Mouse (Mus musculus): ENCODE results near the gene Sema3e.

Sema3e gene

DNA sequence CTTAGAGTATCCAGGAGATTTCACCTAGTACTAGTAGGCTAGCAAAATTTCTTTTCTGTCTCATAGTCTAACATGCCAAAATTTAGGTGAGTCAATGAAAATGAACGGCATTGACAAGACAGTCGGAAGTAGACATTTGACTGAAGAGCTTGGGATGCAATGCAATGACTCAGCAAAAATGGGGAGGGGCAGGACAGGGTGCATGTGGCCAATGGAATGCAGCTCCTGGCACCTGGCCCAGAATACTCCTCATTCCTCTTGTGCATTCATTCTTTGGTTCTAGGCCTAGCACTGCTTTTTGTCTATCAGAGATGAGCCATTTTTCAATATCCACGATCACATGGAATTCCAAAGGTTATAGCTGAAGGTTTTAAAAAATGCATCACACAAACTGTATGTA, 48.1 kb downstream of the Sema3e start:
- no peak for DNase-seq (ENCODE audit: low spot score in 2 of 2)

- peak; percentile 5 to 24 for DNase-seq (ENCODE audit: low spot score in 2 of 2)
Measured at GRCm38 (mm10) chr5:14088100-14088499, 63.0 kb downstream of the Sema3e start.

- no peak for DNase-seq (ENCODE audit: low spot score in 2 of 2)
Measured at GRCm38 (mm10) chr5:14089875-14090608, 65.0 kb downstream of the Sema3e start.

GRCm38 (mm10) chr5:14090609-14090969, 65.5 kb downstream of the Sema3e start:
- DNase-seq (ENCODE audit: low spot score in 2 of 2): no peak

DNA sequence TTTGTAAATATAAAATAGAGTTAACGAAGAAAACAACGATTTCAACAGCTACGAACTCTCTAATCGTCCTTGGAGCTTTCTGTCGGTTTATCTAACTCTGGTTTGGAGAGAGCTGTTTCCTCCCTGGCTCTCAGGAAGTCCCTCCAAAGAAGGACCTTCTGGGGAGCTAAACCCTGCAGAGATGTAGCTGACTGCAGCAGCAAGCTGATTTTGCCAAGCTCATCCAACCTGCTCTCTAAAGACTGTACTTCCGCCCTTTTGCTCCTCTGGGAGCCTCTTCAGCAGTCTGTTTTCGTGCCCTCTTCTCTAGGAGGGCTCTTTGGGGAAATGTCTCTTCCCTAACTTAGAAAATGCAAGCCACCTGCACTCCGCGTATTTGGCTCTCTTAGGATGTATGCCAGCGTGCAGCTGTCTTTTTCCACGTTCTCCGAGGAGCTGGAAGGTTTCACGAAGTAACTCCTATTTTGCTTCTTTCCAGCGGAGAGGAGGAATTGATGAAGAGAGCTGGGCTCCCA, 67.2 kb downstream of the Sema3e start:
- DNase-seq (ENCODE audit: low spot score in 2 of 2): peak in 1 of 2 experiments; percentile 10

DNA sequence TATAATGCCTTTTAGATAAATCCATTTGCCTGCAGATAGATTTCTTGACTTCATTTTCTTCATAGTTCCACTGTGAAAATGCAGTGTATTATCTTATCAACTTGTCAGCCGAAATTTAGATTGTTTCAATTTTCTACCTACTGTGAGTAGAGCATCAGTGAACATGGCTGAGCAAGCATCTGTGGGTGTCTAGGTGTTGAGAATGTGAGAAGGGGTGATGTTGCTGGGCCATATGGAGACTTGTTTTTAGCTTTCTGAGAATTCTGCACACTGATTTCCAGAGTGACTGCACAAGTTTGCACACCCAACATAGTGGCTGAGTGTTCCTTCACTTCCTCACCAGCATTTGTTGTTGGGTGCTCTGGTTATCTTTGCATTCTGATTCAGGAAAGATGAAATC, 71.1 kb downstream of the Sema3e start:
- peak in 1 of 2 experiments; percentile 9 for DNase-seq (ENCODE audit: low spot score in 2 of 2)

DNA sequence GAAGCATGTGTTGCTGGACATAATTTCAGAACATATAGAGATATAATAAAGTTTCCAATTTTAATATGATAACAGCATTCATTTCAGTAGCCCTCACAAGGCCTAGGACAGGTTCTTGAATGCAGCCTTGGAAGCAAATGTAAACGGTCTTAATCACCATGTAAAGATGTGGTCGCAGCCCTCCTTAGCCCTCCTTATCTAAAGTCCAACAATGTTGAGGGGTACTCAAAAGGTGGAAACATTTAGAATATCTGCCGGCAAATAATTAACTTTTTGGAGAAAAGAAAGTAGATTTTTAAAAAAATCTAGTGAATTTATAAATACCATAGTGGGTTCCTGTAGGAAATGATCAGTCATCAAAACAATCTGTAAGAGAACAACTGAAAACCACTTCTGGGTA, 73.6 kb downstream of the Sema3e start:
- no peak for DNase-seq (ENCODE audit: low spot score in 2 of 2)

- no peak for DNase-seq (ENCODE audit: low spot score in 2 of 2)
Measured at GRCm38 (mm10) chr5:14107365-14107764, 82.3 kb downstream of the Sema3e start.

DNA sequence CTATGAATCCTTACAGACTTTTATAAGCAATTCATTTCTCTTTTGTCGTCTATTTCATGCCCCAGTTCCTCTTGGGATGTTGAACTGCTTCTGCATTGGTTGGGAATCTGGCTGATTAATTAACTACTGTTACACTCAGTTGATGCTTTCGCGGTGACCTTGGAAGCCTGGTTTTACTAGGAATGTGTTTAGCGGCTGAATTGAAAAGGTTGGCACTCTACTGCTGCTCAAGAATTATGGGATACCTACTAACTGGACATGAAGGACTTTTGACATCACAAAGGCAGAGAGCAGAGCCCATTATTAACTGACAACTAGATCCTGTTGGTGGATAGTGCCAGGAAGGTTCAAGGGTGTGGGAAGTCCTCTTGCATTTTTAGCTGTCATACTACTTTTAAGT, 83.9 kb downstream of the Sema3e start:
- DNase-seq (ENCODE audit: low spot score in 2 of 2): no peak

GRCm38 (mm10) chr5:14111401-14111800, 86.3 kb downstream of the Sema3e start:
- DNase-seq (ENCODE audit: low spot score in 2 of 2): no peak

DNA sequence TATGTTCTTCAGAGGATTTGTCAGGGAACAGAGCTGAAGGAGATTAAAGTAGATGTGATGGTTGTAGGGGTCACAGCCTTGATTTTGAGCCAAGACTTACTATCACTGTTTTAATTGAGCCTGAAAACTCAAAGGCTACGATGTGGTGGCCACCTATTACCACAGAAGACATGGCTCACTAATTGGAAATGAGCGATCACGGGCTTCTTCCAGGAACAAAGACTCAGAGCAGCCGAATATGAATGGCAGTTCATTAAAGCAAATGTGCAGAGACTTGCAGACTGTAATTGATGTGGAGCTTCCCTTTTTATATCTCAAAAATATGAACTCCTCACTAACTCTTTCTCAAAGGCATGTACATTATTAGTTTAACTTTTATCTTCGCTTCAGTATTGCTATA, 96.8 kb downstream of the Sema3e start:
- no peak for DNase-seq (ENCODE audit: low spot score in 2 of 2)

DNA sequence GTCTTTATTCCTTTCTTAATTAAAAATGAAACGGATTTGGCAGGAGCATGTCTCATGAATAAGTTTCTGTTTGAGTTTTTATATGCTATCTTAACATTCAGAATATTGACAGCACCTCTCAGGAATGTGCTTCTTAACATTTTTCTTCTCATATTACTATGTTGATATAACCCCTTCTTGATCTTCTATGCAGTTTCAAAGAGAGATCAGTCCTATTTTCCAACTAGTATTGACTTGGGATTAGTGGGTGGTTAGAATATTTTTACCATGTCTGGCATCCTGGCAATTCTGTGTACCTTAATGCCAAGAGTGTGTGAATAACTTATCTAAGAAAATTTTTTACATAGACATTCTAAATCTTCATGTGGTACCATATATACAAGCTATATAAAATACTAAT, 101.5 kb downstream of the Sema3e start:
- DNase-seq (ENCODE audit: low spot score in 2 of 2): no peak

GRCm38 (mm10) chr5:14135929-14136328, 110.9 kb downstream of the Sema3e start:
- no peak for DNase-seq (ENCODE audit: low spot score in 2 of 2)

DNA sequence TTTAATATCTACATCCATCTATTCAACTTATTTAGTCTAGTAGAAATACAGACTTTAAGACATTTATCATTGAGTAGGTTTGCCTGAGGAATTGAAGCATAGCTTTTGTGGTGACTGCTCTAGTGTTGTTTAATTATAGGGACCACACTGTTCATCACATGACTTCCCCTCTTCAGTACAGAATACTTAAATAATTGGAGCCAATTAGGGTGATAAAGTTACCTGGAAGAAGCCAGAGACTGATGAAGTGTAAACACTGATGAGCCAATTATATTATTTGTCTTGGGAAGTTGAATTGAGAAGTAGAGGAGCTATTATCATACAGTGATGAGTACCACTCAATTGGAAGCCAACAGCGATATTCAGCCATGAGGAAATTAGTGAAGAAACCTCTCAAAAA, 113.6 kb downstream of the Sema3e start:
- DNase-seq (ENCODE audit: low spot score in 2 of 2): no peak

- DNase-seq (ENCODE audit: low spot score in 2 of 2): no peak
Measured at GRCm38 (mm10) chr5:14162579-14162978, 137.5 kb downstream of the Sema3e start.

DNA sequence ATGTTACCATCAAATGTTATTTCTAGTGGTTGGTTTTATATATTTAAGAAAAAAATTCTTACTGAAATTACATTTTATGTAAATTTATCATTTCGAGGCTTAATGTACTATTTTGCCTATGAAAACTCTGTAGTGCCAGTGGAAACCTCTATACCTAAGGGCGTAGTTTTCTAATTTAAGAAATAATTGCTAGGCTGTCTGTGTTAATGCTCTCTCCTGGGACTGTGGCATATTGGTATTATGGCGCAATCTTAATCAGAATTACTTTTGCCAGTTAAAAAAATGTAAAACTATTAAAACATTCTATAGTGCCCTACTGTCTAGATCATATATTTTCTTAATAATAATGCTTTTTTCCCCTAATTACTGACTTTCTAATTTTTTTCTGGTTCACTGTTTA, 138.2 kb downstream of the Sema3e start:
- no peak for DNase-seq (ENCODE audit: low spot score in 2 of 2)

DNA sequence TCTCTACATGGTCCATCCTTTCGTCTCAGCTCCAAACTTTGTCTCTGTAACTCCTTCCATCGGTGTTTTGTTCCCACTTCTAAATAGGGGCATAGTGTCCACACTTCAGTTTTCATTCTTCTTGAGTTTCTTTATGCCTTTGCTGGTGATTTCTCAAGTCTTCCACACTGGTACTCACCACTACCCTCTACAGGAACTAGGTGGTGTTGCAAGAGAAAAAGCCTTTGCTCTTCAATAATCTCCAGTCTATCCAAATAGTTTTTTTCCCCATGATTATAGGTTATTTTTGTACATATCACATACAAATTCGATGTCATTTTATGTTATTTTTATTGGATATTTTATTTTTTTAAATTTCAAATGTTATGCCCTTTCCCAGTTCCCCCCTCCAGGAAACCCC, 142.7 kb downstream of the Sema3e start:
- DNase-seq (ENCODE audit: low spot score in 2 of 2): no peak

DNA sequence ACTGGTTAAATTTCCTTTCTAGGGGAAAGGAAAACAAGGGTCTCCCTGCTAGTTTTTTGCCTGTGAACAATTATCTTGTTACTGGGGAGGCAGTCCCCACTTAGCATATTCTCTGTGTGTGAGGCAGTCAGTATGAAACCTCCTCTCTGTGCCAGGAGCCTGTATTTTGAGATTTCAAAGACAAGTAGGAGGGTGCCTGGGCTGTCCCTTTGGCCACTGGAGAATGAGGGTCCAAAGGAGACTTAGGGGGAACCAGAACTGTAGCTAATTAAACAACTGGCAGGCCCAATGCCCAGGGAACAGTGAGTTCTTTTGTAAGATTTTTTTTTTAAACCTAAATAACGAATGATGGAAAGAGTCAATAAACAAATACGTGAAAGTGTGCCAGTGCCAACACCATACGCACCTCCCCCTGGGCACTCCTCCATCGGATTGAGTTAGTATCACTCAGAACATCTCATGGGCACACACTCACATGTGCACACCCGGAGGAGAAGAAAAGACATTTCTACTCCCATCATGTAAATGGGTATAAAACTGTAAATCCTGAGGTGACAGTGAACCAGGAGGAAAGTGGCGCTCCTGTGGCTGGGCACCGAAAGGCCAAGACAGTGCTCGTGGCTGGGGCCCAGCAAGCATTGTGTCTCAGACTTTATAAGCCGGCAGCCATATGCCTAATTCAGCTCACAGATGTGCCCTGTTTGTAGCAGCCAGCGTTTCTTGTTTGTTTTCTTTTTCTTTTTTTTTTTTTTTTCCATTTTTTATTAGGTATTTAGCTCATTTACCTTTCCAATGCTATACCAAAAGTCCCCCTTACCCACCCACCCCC, 148.5 kb downstream of the Sema3e start:
- DNase-seq (ENCODE audit: low spot score in 2 of 2): no peak

DNA sequence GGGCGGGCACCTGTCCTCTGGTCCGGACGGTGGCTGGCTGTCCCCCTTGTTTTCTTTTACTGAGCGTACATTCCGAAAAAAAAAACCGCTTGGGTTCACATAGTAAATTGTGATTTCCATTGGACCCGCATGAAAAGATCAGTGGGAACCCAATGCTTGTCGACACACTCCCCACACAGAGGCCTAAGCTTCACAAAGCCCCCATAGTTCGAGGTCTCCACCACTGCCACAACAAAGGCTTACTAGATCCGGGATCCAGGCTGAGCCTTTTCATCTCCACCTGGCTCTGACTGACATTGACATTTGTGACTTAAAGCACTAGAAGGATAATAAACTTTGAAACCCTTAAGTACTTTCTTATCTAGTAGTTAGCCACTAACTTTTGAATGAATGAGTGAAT, 155.5 kb downstream of the Sema3e start:
- DNase-seq (ENCODE audit: low spot score in 2 of 2): no peak

- DNase-seq (ENCODE audit: low spot score in 2 of 2): no peak
Measured at GRCm38 (mm10) chr5:14182156-14182555, 157.1 kb downstream of the Sema3e start.

DNA sequence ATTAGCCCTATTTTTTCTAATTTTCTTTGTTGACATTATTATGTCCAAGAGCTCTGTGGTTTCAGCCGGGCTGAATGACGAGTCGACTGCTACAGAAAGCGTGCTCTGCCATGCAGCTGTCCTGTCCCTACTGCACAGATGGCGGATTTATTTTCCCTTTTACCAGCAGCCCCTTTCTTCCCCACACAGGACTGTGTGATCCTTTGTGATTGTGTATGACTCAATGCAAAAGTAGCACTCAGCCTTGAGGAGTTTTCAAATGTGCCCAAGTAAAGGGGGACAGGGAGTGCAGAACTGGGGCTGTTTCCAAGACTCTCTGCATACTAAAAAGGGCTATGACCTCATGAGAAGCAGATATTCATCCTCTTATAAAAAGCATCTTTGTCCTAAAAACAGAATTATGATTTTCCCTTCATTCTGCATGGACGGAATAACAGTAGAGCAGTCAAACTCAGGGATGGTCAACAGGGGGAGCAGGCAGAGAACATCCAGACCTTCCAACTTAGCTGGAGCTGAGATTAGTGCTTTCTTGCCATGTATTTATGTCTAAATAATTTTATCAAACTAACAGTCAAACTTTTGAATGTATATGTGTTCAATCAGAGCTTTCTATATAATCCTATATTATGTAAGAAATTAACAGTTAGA, 170.2 kb downstream of the Sema3e start:
- no peak for DNase-seq (ENCODE audit: low spot score in 2 of 2)

DNA sequence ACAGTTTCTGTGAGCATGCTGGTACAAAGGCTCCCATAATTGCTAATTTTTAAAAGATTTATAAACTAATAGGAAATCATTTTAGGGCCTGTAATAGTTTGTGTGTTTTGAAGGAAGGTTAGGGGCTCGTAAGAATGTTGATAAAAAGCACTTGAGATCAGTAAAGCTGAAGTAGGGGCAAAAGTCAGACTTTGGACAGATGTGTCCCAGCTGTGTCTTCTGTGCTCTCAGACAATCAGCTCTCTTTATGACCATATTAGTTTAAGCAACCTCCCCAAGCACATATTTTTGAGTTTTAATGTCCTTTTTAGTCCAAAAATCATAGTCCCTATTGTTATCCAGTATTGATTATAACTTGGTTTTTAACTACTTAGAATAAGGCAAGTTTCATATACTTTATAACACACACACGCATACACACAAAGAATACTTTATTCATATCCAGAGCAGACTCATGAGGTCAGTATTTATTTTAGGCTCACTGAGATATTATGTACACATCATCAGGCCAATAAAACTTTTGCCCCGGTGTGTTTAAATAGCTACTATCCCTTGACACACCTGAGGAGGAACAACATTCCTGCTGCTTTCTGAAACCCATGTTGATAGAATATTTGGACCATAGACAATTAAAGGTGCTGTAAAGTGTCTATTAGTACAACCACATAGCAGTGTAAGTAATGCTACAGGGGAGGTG, 173.4 kb downstream of the Sema3e start:
- no peak for DNase-seq (ENCODE audit: low spot score in 2 of 2)
